10 mouse cellular contexts compared by ENCODE assay signal in genomic region chr16:45684815-45685214, GRCm38 (mm10). TPM values are rescaled to one million over a fixed set of nuclear protein-coding genes. Genes with fewer than 3 reads are reported as not detected.
DNase-seq lines count a peak whose midpoint lies in the region; ATAC-seq lines count a peak whose summit lies in the region.
"Had no signal": no experiment of that assay in that cellular context is flagged by ENCODE, and none has a peak within 500 bp of the region (broad histone marks: within the 10 kb centered on the region; RNA-seq: fewer than 3 reads in every experiment).

No protein-coding gene starts in this region.

- no peak overlapping the region for H3K4me3 ChIP-seq in neural tube, embryonic 15.5 days (replicated peaks)
- H3K4me3 ChIP-seq: heart, embryonic 15.5 days had no signal

- intact Hi-C loops in heart, postnatal 14 days (cut with DNase I): loop anchor here (1.0 to 2.0 kb wide), 2 partner anchors 282 to 337 kb away; no protein-coding TSS in a partner anchor
- intact Hi-C loops in left cerebral cortex, postnatal 10 days (cut with DNase I): loop anchor here (10.0 kb wide), 1 partner anchor 280 kb away; no protein-coding TSS in a partner anchor

- no peaks in the 10 kb centered on the region for H3K4me1 ChIP-seq in neural tube, embryonic 15.5 days
- H3K4me1 ChIP-seq: heart, embryonic 15.5 days had no signal

- H3K9ac ChIP-seq in neural tube, embryonic 15.5 days (replicated peaks): no peak overlapping the region
- H3K9ac ChIP-seq: heart, embryonic 15.5 days had no signal

- H3K4me2 ChIP-seq in neural tube, embryonic 15.5 days: no peak overlapping the region
- H3K4me2 ChIP-seq: heart, embryonic 15.5 days had no signal

- H3K27me3 ChIP-seq in neural tube, embryonic 15.5 days (replicated peaks): no peaks in the 10 kb centered on the region
- H3K27me3 ChIP-seq: heart, embryonic 15.5 days had no signal

- H3K9me3 ChIP-seq in neural tube, embryonic 15.5 days (replicated peaks): no peaks in the 10 kb centered on the region
- H3K9me3 ChIP-seq: heart, embryonic 15.5 days had no signal

- no peak for ATAC-seq in neural tube, embryonic 15.5 days (ENCODE audit: low FRiP score)

- WGBS in neural tube, embryonic 15.5 days: 14% methylated on average over 8 of the region's 8 CpGs

- DNase-seq in neural tube, embryonic 10.5 days (ENCODE audit: extremely low spot score, low spot score): peak; percentile 68
- peak; percentile 7 for DNase-seq in WW6 (ENCODE audit: low read depth, low spot score)
- peak; percentile 81 to 91 for DNase-seq in cerebellum, postnatal 36 days
- peak; percentile 69 to 82 for DNase-seq in heart, postnatal 14 days
- peak; percentile 70 to 76 for DNase-seq in left cerebral cortex, postnatal 10 days (ENCODE audit: extremely low spot score in 1 of 2, low spot score in 2 of 2)
- DNase-seq in naive thymus-derived CD4-positive, alpha-beta T cell, adult 2 months (ENCODE audit: low read depth): peak; percentile 32
- DNase-seq in urinary bladder, postnatal 4 days (ENCODE audit: low spot score in 2 of 2): peak; percentile 30 to 78

- no peak overlapping the region for H3K27ac ChIP-seq in neural tube, embryonic 15.5 days (replicated peaks)
- H3K27ac ChIP-seq: heart, embryonic 15.5 days had no signal

- H3K36me3 ChIP-seq in neural tube, embryonic 15.5 days: no peaks in the 10 kb centered on the region
- H3K36me3 ChIP-seq: heart, embryonic 15.5 days had no signal

RNA-seq across cellular contexts. Expression of gene Tmprss7, which starts 8.6 kb away (rescaled TPM):
- polyA plus RNA-seq in neural tube, embryonic 15.5 days (2015; fragmentation: Nextera tagmentation; extraction: Ambion mirVana): 0.46 and 0.49 TPM in 2 replicates
- not detected for total RNA-seq in heart, postnatal 14 days (2021)
- total RNA-seq in left cerebral cortex, postnatal 10 days (2021): 10 to 100 TPM in 1 of 2 experiments, 1 to 10 TPM in 1; 9.7 to 10.9 TPM
- polyA plus RNA-seq: heart, embryonic 15.5 days; stomach, embryonic 14.5 days had no signal

RNA-seq across cellular contexts. Expression of gene BC016579, which starts 30.9 kb away (rescaled TPM):
- polyA plus RNA-seq in neural tube, embryonic 15.5 days (2015; fragmentation: Nextera tagmentation; extraction: Ambion mirVana): 0.29 TPM in 1 of 2 replicates, not detected in the other
- total RNA-seq in heart, postnatal 14 days (2021): not detected
- total RNA-seq in left cerebral cortex, postnatal 10 days (2021): under 1 TPM; 0.15 to 0.20 TPM
- polyA plus RNA-seq: heart, embryonic 15.5 days had no signal

RNA-seq across cellular contexts. Expression of gene Tagln3, which starts 39.6 kb away (rescaled TPM):
- polyA plus RNA-seq in neural tube, embryonic 15.5 days (2015; fragmentation: Nextera tagmentation; extraction: Ambion mirVana): 451 and 532 TPM in 2 replicates
- under 1 TPM; 0.38 to 0.54 TPM for total RNA-seq in heart, postnatal 14 days (2021)
- 100 to 1,000 TPM; 224 to 244 TPM for total RNA-seq in left cerebral cortex, postnatal 10 days (2021)

RNA-seq across cellular contexts. Expression of gene Abhd10, which starts 57.9 kb away (rescaled TPM):
- 38.7 and 41.1 TPM in 2 replicates for polyA plus RNA-seq in neural tube, embryonic 15.5 days (2015; fragmentation: Nextera tagmentation; extraction: Ambion mirVana)
- 10 to 100 TPM; 17.3 to 18.9 TPM for total RNA-seq in heart, postnatal 14 days (2021)
- 10 to 100 TPM; 21.1 to 22.1 TPM for total RNA-seq in left cerebral cortex, postnatal 10 days (2021)

Comparison
In these comparisons a context has a peak if more than half of its experiments do, and no peak if none do; other contexts are left out.
1. DNase-seq: peak in every context shown above with its lines; median percentile 86 in cerebellum, postnatal 36 days; 76 in heart, postnatal 14 days; 73 in left cerebral cortex, postnatal 10 days; 68 in neural tube, embryonic 10.5 days; 54 in urinary bladder, postnatal 4 days; 32 in naive thymus-derived CD4-positive, alpha-beta T cell, adult 2 months; 7 in WW6.
2. RNA of gene Tmprss7, which starts 8.6 kb away (total RNA-seq): 9.7 to 10.9 TPM in left cerebral cortex, postnatal 10 days; not detected in heart, postnatal 14 days; every median in the first group is over 10 times any median in the second.
3. RNA of gene Tagln3, which starts 39.6 kb away (total RNA-seq): 224 to 244 TPM in left cerebral cortex, postnatal 10 days; 0.38 to 0.54 TPM in heart, postnatal 14 days; every median in the first group is over 100 times any median in the second.